Mouse (Mus musculus): ENCODE measurements around the gene Hnrnpf. TPM values are rescaled to one million over a fixed set of nuclear protein-coding genes. Genes with fewer than 3 reads are reported as not detected.

The Hnrnpf gene
- polyA plus RNA-seq, 1 experiment, result 102 TPM

DNA sequence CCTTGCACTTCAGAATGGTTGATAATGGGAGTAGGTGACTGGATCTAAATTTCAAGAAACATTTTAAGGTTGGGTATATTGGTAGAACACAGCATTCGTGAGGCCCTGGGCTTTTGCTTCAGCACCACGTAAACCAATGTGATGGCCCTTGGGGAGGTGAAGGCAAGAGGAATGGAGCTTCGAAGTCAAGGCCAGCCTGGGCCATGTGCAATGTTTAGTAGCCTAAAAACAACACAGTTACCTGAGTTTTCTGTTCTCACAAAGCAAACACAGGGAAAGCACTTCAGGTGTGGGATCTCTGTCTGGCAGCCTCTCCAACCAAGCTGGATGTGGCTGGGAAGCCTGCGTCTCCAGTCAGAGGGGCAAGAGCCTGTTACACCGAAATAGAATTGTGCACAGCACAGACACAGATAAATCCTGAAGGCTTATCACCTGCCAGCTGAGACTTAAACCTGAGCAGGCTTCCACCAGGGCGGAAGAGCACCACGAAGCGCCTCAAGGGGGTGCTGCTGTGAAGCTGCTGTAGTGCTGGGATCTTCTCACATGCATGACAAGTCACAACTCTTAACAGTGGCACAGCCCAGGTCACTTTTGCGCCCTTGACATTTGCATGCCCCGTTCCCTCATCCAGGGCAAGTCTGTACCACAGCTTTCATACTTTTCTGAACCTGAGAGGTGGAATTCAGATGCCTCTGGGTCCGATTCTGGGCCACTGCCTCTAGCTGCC lies 32.4 kb downstream of the Hnrnpf start:
- Histone ChIP-seq H3K27me3 (ENCODE audit: control insufficient read depth, insufficient read depth, low read length) (no peaks in the 10 kb centered on the region), H3K4me1 (ENCODE audit: control insufficient read depth, insufficient read depth, insufficient read length, low read length) (no peaks in the 10 kb centered on the region), H3K36me3 (ENCODE audit: control insufficient read depth, insufficient read depth, low read length) (peaks cover 5% of the 10 kb centered on the region; the same call in 1 of the 2 replicates), H3K4me3 (ENCODE audit: low read depth, low read length) (no peak overlapping the region), H3K27ac (ENCODE audit: insufficient read depth, low read depth, low read length) (no peak overlapping the region)
- TF ChIP-seq CTCF (IDR thresholded peaks at IDR 0.05; ENCODE audit: extremely low read depth, insufficient read length, insufficient replicate concordance, low read depth, low read length), result peak; percentile 11; the same call in 1 of the 2 replicates
- no peak for TF ChIP-seq POLR2A (IDR thresholded peaks at IDR 0.05; ENCODE audit: low read depth, low read length)
- 48% methylated on average over 11 of the region's 11 CpGs for WGBS

DNA sequence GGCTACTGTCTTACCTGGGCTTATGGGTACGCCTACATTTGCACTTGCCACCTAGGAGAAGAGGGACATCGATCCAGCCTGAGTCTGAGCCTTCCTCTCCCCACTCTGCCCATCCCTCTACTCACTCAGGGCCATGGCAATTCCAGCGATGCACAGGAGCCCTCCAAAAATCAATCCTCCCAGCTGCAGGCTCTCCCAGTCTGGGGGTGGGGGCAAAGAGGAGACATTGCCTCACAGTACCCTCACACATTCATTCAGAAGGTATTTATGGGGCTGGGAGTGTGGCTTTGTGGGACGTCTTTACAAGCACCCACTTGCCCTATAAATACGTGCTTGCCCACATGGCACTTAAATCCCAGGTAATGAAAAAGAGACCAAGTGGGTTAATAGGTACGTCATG lies 34.2 kb downstream of the Hnrnpf start:
- 86% methylated on average over 6 of the region's 6 CpGs for WGBS
- Histone ChIP-seq H3K36me3 (ENCODE audit: control insufficient read depth, insufficient read depth, low read length) (peaks cover 1% of the 10 kb centered on the region; the same call in 1 of the 2 replicates), H3K4me3 (ENCODE audit: low read depth, low read length) (no peak overlapping the region), H3K4me1 (ENCODE audit: control insufficient read depth, insufficient read depth, insufficient read length, low read length) (no peaks in the 10 kb centered on the region), H3K27me3 (ENCODE audit: control insufficient read depth, insufficient read depth, low read length) (no peaks in the 10 kb centered on the region), H3K27ac (ENCODE audit: insufficient read depth, low read depth, low read length) (no peak overlapping the region)
- TF ChIP-seq CTCF (IDR thresholded peaks at IDR 0.05; ENCODE audit: extremely low read depth, insufficient read length, insufficient replicate concordance, low read depth, low read length) (no peak), POLR2A (IDR thresholded peaks at IDR 0.05; ENCODE audit: low read depth, low read length) (no peak)

DNA sequence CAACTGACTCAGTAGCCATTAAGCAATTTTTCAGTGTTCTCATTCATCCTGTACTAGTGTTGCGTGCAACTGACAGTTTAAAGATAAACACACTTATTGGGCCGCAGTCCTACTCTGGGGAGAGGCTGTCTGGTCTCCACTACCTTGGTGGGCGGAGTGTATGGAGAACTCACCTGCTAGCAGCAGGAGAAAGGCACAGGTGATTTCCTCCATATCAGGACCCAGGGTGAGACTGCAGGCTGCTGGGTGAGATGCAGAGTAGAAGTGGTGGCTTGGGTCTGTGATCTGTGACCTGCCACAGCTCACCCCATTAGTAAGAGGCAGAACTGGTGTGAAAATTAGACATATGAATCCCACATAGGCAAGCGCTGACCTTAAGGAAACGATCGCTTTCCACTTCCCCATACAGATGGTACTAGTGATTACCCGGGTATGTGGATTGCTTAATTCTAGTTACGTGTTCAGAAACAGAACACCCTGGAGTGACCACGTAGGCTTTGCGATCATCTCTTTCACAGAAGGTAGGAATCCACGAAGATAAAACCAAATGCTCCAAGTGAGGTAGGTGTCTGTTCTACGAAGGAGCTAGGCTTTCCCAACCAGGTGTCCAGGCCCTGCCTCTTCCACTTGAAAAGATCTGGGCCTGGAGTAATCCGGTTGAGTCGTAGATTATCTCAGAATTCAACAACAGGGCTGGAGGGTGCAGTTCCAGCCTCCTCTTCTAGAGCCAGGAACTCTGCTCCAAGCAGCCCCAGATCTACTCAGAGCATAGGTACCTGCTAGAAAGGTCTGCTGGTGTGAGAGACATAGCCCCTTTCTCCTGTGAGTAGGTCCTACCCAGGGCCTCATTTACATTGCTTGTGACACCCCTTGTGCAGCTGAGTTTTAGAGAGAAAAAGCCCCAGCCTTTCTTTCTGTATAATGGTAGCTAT lies 35.8 kb downstream of the Hnrnpf start:
- no peak for TF ChIP-seq POLR2A (IDR thresholded peaks at IDR 0.05; ENCODE audit: low read depth, low read length)
- TF ChIP-seq CTCF (IDR thresholded peaks at IDR 0.05; ENCODE audit: extremely low read depth, insufficient read length, insufficient replicate concordance, low read depth, low read length), result no peak
- no peaks in the 10 kb centered on the region for H3K36me3 ChIP-seq (ENCODE audit: control insufficient read depth, insufficient read depth, low read length)
- H3K4me3 ChIP-seq (ENCODE audit: low read depth, low read length), result no peak overlapping the region
- 81% methylated on average over 14 of the region's 14 CpGs for WGBS
- no peaks in the 10 kb centered on the region for H3K27me3 ChIP-seq (ENCODE audit: control insufficient read depth, insufficient read depth, low read length)
- no peaks in the 10 kb centered on the region for H3K4me1 ChIP-seq (ENCODE audit: control insufficient read depth, insufficient read depth, insufficient read length, low read length)
- no peak overlapping the region for H3K27ac ChIP-seq (ENCODE audit: insufficient read depth, low read depth, low read length)

DNA sequence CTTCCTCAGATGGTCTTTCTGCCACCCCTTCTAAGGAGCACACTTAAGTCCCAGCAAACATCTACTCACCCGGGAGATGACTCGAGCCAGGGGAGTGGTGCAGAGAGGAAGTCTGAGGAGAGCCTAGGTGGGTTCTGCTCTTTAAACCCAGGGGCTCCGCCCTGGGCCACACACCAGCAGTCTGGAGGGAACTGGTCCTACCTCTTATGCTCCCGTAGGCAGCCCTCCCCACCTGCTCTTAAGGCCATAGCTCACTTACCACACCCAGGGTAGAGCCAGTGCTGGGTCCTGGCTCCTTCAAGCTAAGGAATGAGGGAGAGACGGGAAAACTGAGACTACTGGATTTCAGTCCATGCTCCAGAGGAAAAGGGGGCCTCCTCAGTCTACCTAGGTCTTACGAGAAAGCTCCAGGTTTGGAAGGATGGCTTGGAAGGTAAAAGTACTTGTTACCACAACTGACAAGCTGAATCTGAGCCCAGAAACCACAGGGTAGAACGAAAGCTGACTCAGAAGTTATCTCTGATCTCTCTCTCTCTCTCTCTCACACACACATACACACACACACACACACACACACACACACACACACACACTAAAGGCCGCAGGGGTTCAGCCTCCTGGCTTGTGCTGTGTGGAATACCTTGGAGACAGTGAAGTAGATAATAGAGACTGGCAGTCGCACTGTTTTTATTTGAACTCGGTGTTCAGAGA lies 37.3 kb downstream of the Hnrnpf start, which contains the start of gene Fxyd4:
Gene Fxyd4, minus strand, starts transcription at position 471 of the 711 bp plus-strand sequence.
- H3K27ac ChIP-seq (ENCODE audit: insufficient read depth, low read depth, low read length), result no peak within 1 kb of the TSS
- H3K4me1 ChIP-seq (ENCODE audit: control insufficient read depth, insufficient read depth, insufficient read length, low read length), result no peaks in the 10 kb centered on the region
- H3K27me3 ChIP-seq (ENCODE audit: control insufficient read depth, insufficient read depth, low read length), result no peaks in the 10 kb centered on the region
- TF ChIP-seq POLR2A (IDR thresholded peaks at IDR 0.05; ENCODE audit: low read depth, low read length) (no peak), CTCF (IDR thresholded peaks at IDR 0.05; ENCODE audit: extremely low read depth, insufficient read length, insufficient replicate concordance, low read depth, low read length) (no peak)
- H3K36me3 ChIP-seq (ENCODE audit: control insufficient read depth, insufficient read depth, low read length), result no peaks in the 10 kb centered on the region
- no peak within 1 kb of the TSS for H3K4me3 ChIP-seq (ENCODE audit: low read depth, low read length)
- WGBS, result 44% methylated on average over 10 of the region's 10 CpGs

DNA sequence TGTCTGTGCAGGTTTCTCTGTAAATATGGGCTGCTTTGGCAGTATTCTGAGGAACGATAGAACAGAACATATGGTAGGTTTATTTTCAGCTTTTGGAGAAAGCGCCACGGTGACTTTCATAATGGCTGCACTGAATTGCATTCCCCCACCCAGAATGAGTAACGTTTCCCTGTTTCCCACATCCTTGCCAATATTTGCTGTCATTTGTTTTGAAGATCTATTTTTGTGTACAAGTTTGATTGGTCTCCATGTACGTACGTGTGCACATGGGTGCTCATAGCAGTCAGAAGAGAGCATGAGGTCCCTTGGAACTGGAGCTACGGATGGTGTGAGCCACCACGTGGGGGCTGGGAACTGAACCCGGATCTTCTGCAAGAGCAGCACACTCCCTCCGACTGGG lies 38.8 kb downstream of the Hnrnpf start:
- 85% methylated on average over 10 of the region's 10 CpGs for WGBS
- Histone ChIP-seq H3K36me3 (ENCODE audit: control insufficient read depth, insufficient read depth, low read length) (no peaks in the 10 kb centered on the region), H3K27me3 (ENCODE audit: control insufficient read depth, insufficient read depth, low read length) (no peaks in the 10 kb centered on the region), H3K27ac (ENCODE audit: insufficient read depth, low read depth, low read length) (no peak overlapping the region), H3K4me3 (ENCODE audit: low read depth, low read length) (no peak overlapping the region), H3K4me1 (ENCODE audit: control insufficient read depth, insufficient read depth, insufficient read length, low read length) (no peaks in the 10 kb centered on the region)
- TF ChIP-seq POLR2A (IDR thresholded peaks at IDR 0.05; ENCODE audit: low read depth, low read length), result no peak
- no peak for TF ChIP-seq CTCF (IDR thresholded peaks at IDR 0.05; ENCODE audit: extremely low read depth, insufficient read length, insufficient replicate concordance, low read depth, low read length)

DNA sequence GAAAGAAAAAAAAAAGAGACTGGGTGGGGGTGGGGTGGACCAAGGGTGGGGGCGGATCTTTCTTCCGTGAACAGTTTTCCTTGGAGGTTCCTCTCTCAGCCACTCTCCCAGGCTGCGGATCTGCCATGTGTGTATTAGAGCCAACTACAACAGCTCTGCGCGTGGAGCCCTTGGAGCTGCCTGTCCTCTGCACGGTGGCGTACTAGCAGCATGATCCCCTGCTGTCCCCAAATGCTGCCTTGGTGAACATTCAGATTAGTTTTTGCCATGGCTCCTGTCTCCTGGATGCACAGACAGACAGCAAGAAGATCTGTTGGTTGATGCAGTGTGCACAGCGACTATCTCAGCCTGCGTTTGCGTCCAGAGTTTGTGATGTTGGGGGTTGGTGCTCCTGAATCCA lies 42.6 kb downstream of the Hnrnpf start:
- TF ChIP-seq POLR2A (IDR thresholded peaks at IDR 0.05; ENCODE audit: low read depth, low read length), result no peak
- no peak for TF ChIP-seq CTCF (IDR thresholded peaks at IDR 0.05; ENCODE audit: extremely low read depth, insufficient read length, insufficient replicate concordance, low read depth, low read length)
- H3K27ac ChIP-seq (ENCODE audit: insufficient read depth, low read depth, low read length), result no peak overlapping the region
- H3K4me3 ChIP-seq (ENCODE audit: low read depth, low read length), result no peak overlapping the region
- H3K36me3 ChIP-seq (ENCODE audit: control insufficient read depth, insufficient read depth, low read length), result no peaks in the 10 kb centered on the region
- H3K27me3 ChIP-seq (ENCODE audit: control insufficient read depth, insufficient read depth, low read length), result no peaks in the 10 kb centered on the region
- H3K4me1 ChIP-seq (ENCODE audit: control insufficient read depth, insufficient read depth, insufficient read length, low read length), result no peaks in the 10 kb centered on the region
- WGBS, result 86% methylated on average over 10 of the region's 10 CpGs

All from small intestine, adult 2 months (tissue).